Mouse (Mus musculus) thymus, adult 18-20 months (tissue): ENCODE data around the gene Olfr1385.
"Not testable (repeated sequence)": the region's sequence is repeated elsewhere in the genome, so short reads cannot be mapped to it uniquely, and the experiment has no call there.

ENCODE experiments used
- DNase-seq, 2 experiments: peaks; one replicate each; pipeline ENCODE4 v3.0.0; 2022; ENCODE audit warnings: mixed read lengths in 2 of 2

Olfr1385 gene

DNA sequence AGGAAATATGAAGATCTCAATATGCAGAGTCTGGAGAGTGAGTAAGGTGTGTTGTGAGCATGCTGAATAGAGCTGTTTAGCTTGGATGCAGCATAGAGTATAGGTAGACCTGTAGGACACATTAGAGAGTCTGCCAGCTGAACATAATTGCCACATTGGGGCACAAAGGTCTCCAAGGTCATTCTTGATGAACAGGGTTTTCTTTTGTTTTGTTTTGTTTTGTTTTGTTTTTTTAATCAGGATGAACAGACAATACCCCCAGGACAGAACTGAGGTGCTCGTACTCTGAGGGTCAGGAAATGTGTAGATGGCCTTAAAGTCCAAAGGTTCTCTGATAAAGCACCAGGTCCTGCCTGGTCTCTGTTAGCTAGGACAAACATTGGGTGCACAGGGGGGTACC is at the start of gene Olfr1385:
Olfr1385 (plus strand) TSS at position 301 of the 400 bp plus-strand sequence.
- DNase-seq = not testable (repeated sequence)

DNA sequence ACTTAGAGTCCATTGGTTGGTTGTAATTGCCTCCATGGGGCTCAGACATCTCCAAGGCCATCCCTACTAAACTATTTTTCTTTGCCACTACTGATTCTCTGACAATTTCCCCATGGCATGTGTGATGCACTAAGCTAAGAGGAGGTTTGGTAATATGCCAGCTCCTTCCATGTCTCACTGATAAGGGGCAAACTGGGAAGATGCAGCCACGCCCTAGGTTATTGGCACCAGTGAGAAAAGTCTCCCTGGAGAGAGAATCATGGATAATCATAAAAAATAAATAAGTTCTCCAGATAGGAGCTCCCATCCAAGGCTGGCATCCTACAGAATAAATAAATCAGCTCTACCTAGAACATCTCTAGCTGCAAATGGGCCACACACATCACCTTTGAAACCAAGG is 33.8 kb upstream of the Olfr1385 start, which contains the start of gene Olfr1387:
Olfr1387 (plus strand) TSS at position 301 of the 400 bp plus-strand sequence.
- no peak for DNase-seq

DNA sequence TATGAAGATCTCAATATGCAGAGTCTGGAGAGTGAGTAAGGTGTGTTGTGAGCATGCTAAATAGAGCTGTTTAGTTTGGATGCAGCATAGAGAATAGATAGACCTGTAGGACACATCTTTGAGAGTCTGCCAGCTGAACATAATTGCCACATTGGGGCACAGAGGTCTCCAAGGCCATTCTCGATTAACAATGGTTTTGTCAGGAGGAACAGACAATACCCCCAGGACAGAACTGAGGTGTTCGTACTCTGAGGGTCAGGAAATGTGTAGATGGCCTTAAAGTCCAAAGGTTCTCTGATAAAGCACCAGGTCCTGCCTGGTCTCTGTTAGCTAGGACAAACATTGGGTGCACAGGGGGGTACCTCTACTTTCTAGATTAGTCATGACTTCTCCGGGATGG is 24.1 kb upstream of the Olfr1385 start, which contains the start of gene Olfr1386:
Olfr1386 (plus strand) TSS at position 301 of the 400 bp plus-strand sequence.
- not testable (repeated sequence) for DNase-seq

DNA sequence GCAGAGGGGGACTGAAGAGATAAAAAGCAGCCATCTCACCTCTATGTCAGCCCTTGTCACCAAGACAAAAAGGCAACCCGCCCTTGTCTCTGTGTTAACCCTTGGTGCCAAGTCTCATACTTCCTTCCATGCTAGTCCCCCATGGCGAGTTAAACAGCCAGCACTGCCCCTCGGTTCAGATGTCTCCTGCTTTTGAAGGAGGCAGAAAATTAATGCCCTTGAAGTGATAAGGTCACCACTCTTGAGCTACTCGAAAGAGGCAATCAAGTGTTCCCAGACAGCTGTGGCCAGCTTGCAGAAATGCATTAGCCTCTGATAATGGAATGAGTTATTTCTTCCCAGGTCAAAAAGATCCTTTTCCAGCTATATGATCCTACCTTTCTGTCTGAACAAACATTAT is 2.9 kb upstream of the Olfr1385 start:
- DNase-seq = no peak

DNA sequence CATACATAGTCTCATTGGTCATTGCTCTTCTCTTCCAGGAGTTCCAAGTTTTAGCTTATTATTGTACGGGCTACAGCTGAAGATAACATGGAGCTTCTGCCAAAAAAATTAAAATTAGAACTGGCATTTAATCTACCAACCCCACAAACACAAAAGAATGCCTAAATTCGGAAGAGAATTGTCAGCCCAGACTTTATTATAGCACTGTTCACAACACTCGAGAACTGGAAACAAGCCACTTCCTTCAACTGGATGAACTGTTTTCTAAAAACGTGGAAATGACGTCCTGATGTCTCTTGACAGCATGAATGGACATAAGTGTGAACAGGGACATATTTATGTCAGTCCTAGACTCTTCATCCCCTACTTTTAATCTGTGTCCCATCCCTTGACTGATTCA is 29.2 kb downstream of the Olfr1385 start:
- no peak for DNase-seq

DNA sequence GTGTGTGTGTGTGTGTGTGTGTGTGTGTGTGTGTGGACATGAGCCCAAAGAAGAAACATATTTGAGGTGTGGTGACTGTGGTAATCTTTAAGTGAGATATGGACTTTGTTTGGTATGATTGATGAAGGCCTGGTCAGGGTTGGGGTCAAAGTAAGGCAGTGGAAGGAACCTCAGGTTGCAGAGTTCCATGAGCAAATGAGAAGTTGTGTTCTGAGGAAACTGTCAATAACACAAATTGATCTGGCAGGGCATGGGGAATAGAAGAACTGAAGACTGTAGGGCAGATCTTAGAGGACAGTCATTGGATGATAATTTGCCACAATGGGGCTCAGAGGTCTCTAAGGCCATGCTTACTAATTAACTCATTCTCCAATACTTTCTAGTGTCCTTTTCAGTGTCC is 30.5 kb downstream of the Olfr1385 start, which contains the start of gene Olfr1383:
Olfr1383 (plus strand) TSS at position 301 of the 400 bp plus-strand sequence.
- DNase-seq = no peak

DNA sequence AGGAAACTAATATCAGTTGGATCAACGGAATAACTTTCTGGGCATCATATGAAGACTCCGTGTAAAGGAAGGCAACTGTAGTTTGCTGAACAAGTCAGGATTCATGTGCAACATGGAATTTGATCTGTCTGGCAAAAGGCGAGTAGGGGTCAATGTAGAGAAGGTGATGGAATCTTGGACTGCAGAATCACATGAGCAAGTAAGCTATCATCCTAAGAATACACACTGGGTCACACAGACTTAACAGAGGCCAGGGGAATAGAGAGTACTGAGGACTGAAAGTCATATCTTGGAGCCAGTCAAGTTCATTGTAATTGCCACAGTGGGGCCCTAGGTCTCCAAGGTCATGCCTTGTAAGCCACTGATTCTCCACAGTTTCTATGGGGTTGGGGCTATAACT is 39.1 kb downstream of the Olfr1385 start, which contains the start of gene Olfr1382:
Olfr1382 (plus strand) TSS at position 301 of the 400 bp plus-strand sequence.
- DNase-seq = no peak

DNA sequence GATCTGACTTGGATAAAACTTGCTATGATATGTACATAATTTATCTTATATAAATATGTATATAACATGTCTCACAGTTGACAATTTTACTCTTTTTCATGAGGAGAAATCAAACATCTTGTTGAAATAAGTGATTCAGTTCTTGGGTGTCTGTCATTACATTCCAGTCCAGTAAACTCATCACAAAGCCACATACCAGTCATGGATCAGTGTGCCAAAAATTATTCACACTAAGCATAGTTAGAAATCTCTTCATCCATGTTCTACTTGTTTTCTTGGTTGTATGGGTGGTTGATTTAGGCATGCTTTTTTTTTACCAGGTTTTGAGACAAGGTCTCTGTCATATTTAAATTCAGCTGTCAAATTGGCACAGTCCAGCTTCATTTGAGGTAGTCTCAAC is 43.9 kb downstream of the Olfr1385 start:
- DNase-seq = no peak

DNA sequence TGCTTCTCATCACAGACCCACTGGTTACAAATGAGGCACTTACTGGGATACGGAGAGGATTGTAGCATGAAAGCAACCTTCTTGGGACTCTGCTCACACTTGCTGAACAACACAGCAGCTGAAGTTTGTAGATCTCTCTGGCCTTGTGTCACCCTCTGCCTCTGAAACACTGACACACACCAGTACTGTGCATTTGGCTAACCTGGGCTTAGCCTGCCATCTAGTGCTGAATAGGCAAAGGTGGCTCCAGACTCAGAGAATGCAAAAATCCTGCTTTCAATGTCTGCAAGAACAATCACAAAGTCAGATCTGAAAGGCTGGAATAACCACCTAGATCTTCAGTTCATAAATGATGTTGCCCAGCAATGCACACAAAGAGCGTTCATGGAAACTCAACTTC is 47.8 kb downstream of the Olfr1385 start:
- DNase-seq = not testable (repeated sequence)

DNA sequence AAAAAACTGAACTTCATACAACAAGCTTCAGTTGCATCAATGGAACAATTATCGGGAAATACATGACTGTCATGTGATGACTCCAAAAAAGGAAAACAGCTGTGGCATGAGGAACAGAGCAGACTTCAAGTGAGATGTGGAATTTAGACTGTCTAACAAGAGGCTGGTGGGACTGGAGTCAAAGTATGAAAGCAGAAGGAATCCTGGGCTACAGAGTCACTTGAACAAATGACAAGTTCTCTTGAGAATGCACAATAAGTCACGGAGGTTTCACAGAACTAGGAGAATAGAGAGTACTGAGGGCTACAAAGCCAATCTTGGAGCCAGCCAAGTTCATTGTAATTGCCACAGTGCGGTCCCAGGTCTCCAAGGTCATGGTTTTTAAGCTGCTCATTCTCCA is 54.3 kb downstream of the Olfr1385 start, which contains the start of gene Olfr1381:
Olfr1381 (plus strand) TSS at position 301 of the 400 bp plus-strand sequence.
- DNase-seq = not testable (repeated sequence)
